Mouse (Mus musculus) cerebellum, adult 18-20 months (tissue): ENCODE measurements at regions not wholly inside any gene's neighbourhood (a gene's known extent, or its start where the extent isn't known, plus 50 kb on each side); places are given as distances from the start of the nearest gene placed in this dataset.
A peak's percentile ranks its signal among the peaks of the same experiment; 100 is the strongest.

Experiments used
- DNase-seq, 2 experiments: peaks; one replicate each; pipeline ENCODE4 v3.0.0; 2021

- no peak for DNase-seq
Observed at GRCm38 (mm10) chr2:167878255-167878865, 53.5 kb upstream of the Ptpn1 start.

GRCm38 (mm10) chr2:167877254-167877870, 54.5 kb upstream of the Ptpn1 start:
- no peak for DNase-seq

- DNase-seq: no peak
Observed at GRCm38 (mm10) chr2:167872507-167872906, 59.4 kb upstream of the Ptpn1 start.

GRCm38 (mm10) chr2:167870153-167870552, 61.7 kb upstream of the Ptpn1 start:
- no peak for DNase-seq

GRCm38 (mm10) chr2:167866751-167867150, 65.1 kb upstream of the Ptpn1 start:
- no peak for DNase-seq

- DNase-seq: no peak
Observed at GRCm38 (mm10) chr2:167865525-167865924, 66.3 kb upstream of the Ptpn1 start.

- DNase-seq: no peak
Observed at GRCm38 (mm10) chr2:167864672-167865071, 67.2 kb upstream of the Ptpn1 start.

- DNase-seq: no peak
Observed at GRCm38 (mm10) chr2:167864228-167864627, 67.6 kb upstream of the Ptpn1 start.

- no peak for DNase-seq
Observed at GRCm38 (mm10) chr2:167863616-167864015, 68.2 kb upstream of the Ptpn1 start.

GRCm38 (mm10) chr2:167861178-167861520, 70.7 kb upstream of the Ptpn1 start:
- DNase-seq: no peak

- DNase-seq: peak; percentile 34 to 45
Observed at GRCm38 (mm10) chr2:167860457-167861177, 71.2 kb upstream of the Ptpn1 start.

GRCm38 (mm10) chr2:167859575-167859974, 72.3 kb upstream of the Ptpn1 start:
- DNase-seq: no peak

- no peak for DNase-seq
Observed at GRCm38 (mm10) chr2:167858346-167858745, 73.5 kb upstream of the Ptpn1 start.

- no peak for DNase-seq
Observed at GRCm38 (mm10) chr2:167857911-167858310, 73.9 kb upstream of the Ptpn1 start.

GRCm38 (mm10) chr2:167856920-167857475, 74.9 kb upstream of the Ptpn1 start:
- DNase-seq: no peak

GRCm38 (mm10) chr2:167856020-167856419, 75.8 kb upstream of the Ptpn1 start:
- no peak for DNase-seq

- no peak for DNase-seq
Observed at GRCm38 (mm10) chr2:167854060-167854459, 77.8 kb upstream of the Ptpn1 start.

- DNase-seq: no peak
Observed at GRCm38 (mm10) chr2:167853411-167853821, 78.4 kb upstream of the Ptpn1 start.

GRCm38 (mm10) chr2:167852582-167852981, 79.3 kb upstream of the Ptpn1 start:
- peak in 1 of 2 experiments; percentile 14 for DNase-seq

GRCm38 (mm10) chr2:167851216-167851896, 80.5 kb upstream of the Ptpn1 start:
- DNase-seq: no peak

GRCm38 (mm10) chr2:167849999-167850552, 81.8 kb upstream of the Ptpn1 start:
- no peak for DNase-seq

GRCm38 (mm10) chr2:167848468-167849440, 83.1 kb upstream of the Ptpn1 start:
- DNase-seq: no peak
